Mouse (Mus musculus): Measurements from ENCODE around the gene Kif3a. TPM values are rescaled to one million over a fixed set of nuclear protein-coding genes. Genes with fewer than 3 reads are reported as not detected.

The Kif3a gene
- polyA plus RNA-seq, 1 experiment: 4.5 TPM

- 59% methylated on average over 11 of the region's 11 CpGs for WGBS
- peaks cover 2% of the 10 kb centered on the region; the same call in 1 of the 2 replicates for H3K4me1 ChIP-seq (ENCODE audit: control insufficient read depth, insufficient read depth, low read length)
- H3K27ac ChIP-seq (ENCODE audit: control insufficient read depth, insufficient read depth, low read depth, low read length, poor library complexity): no peak overlapping the region
- TF ChIP-seq CTCF (IDR thresholded peaks at IDR 0.05; ENCODE audit: control insufficient read depth, insufficient read depth, low read length): no peak
- no peak for TF ChIP-seq POLR2A (IDR thresholded peaks at IDR 0.05; ENCODE audit: borderline replicate concordance, control insufficient read depth, low read depth, low read length)
- H3K4me3 ChIP-seq (replicated peaks; ENCODE audit: control insufficient read depth, low read depth, low read length): no peak overlapping the region
These were observed 54.6 kb downstream of the Kif3a start for GRCm38 (mm10) chr11:53621582-53622439.

- H3K27ac ChIP-seq (ENCODE audit: control insufficient read depth, insufficient read depth, low read depth, low read length, poor library complexity): no peak overlapping the region
- TF ChIP-seq CTCF (IDR thresholded peaks at IDR 0.05; ENCODE audit: control insufficient read depth, insufficient read depth, low read length) (no peak), POLR2A (IDR thresholded peaks at IDR 0.05; ENCODE audit: borderline replicate concordance, control insufficient read depth, low read depth, low read length) (no peak)
- H3K4me1 ChIP-seq (ENCODE audit: control insufficient read depth, insufficient read depth, low read length): peaks cover 2% of the 10 kb centered on the region; the same call in 1 of the 2 replicates
- H3K4me3 ChIP-seq (replicated peaks; ENCODE audit: control insufficient read depth, low read depth, low read length): no peak overlapping the region
- WGBS: 18% methylated on average over 6 of the region's 6 CpGs
These were observed 55.2 kb downstream of the Kif3a start for GRCm38 (mm10) chr11:53622440-53622806.

DNA sequence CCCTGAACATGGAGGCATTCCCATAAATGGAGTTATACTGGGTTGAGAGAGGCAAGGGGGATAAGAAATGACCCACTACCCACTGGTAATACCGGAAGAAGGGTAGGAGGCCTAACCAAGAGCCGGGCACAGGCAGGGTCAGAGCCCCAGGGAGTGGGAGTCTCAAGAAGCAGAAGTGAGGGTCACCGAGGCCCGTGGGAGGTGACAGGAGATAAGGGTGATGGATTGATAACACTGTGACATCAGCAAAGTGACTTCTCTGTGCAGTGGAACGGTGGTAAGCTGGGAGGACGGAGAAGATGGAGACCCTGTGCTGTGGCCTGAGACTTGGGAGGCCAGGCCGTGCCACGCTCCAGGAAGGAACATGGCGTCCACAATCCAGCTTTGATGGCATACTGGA is 56.4 kb downstream of the Kif3a start:
- H3K4me3 ChIP-seq (replicated peaks; ENCODE audit: control insufficient read depth, low read depth, low read length): no peak overlapping the region
- H3K4me1 ChIP-seq (ENCODE audit: control insufficient read depth, insufficient read depth, low read length): peaks cover 2% of the 10 kb centered on the region; the same call in 1 of the 2 replicates
- peak overlapping the region; percentile 24; the same call in 1 of the 2 replicates for H3K27ac ChIP-seq (ENCODE audit: control insufficient read depth, insufficient read depth, low read depth, low read length, poor library complexity)
- 76% methylated on average over 9 of the region's 9 CpGs for WGBS
- TF ChIP-seq CTCF (IDR thresholded peaks at IDR 0.05; ENCODE audit: control insufficient read depth, insufficient read depth, low read length) (no peak), POLR2A (IDR thresholded peaks at IDR 0.05; ENCODE audit: borderline replicate concordance, control insufficient read depth, low read depth, low read length) (no peak)

DNA sequence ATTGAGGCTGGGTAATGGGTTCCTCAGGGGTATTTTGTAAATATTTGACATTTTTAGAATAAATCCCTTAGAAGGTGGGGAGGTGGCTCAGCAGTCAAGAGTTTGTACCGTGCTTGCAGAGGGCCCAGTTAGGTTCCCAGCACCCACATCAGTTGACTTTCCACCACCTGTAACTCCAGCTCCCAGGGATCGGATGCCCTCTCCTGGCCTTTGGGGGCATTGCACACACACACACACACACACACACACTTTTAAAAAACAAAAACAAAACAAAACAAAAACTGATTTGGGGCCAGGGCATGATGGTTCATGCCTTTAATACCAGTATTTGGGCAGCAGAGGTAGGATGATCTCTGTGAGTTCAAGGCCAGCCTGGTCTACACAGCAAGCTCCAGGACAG is 56.9 kb downstream of the Kif3a start:
- no peak for TF ChIP-seq CTCF (IDR thresholded peaks at IDR 0.05; ENCODE audit: control insufficient read depth, insufficient read depth, low read length)
- TF ChIP-seq POLR2A (IDR thresholded peaks at IDR 0.05; ENCODE audit: borderline replicate concordance, control insufficient read depth, low read depth, low read length): no peak
- Histone ChIP-seq H3K27ac (ENCODE audit: control insufficient read depth, insufficient read depth, low read depth, low read length, poor library complexity) (no peak overlapping the region), H3K4me3 (replicated peaks; ENCODE audit: control insufficient read depth, low read depth, low read length) (no peak overlapping the region), H3K4me1 (ENCODE audit: control insufficient read depth, insufficient read depth, low read length) (peaks cover 2% of the 10 kb centered on the region; the same call in 1 of the 2 replicates)
- 90% methylated on average over 2 of the region's 2 CpGs for WGBS

GRCm38 (mm10) chr11:53626802-53627373 is 59.7 kb downstream of the Kif3a start:
- WGBS: 71% methylated on average over 17 of the region's 17 CpGs
- no peak for TF ChIP-seq CTCF (IDR thresholded peaks at IDR 0.05; ENCODE audit: control insufficient read depth, insufficient read depth, low read length)
- TF ChIP-seq POLR2A (IDR thresholded peaks at IDR 0.05; ENCODE audit: borderline replicate concordance, control insufficient read depth, low read depth, low read length): no peak
- no peak overlapping the region for H3K27ac ChIP-seq (ENCODE audit: control insufficient read depth, insufficient read depth, low read depth, low read length, poor library complexity)

DNA sequence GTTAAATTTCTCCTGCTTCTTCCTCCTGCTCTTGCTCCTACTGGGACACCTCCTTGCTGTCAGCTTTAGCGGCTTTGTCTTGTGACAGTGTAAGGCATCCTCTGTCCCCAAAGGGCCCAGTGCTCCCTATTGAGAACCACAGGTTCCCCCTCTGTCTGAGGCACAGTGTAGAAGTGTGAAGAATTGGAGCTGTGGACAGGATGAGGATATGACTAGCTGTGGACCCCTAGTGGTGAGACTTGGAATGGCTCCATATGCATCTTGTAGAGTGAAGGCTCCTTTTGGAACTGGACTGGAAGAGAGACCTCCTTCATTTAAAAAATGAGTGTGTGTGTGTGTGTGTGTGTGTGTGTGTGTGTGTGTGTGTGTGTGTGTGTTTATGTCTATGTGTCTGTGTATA is 60.7 kb downstream of the Kif3a start:
- WGBS: 19% methylated on average over 1 of the region's 1 CpGs
- H3K4me1 ChIP-seq (ENCODE audit: control insufficient read depth, insufficient read depth, low read length): no peaks in the 10 kb centered on the region
- H3K27ac ChIP-seq (ENCODE audit: control insufficient read depth, insufficient read depth, low read depth, low read length, poor library complexity): no peak overlapping the region
- H3K4me3 ChIP-seq (replicated peaks; ENCODE audit: control insufficient read depth, low read depth, low read length): no peak overlapping the region
- TF ChIP-seq CTCF (IDR thresholded peaks at IDR 0.05; ENCODE audit: control insufficient read depth, insufficient read depth, low read length): peak; percentile 68
- TF ChIP-seq POLR2A (IDR thresholded peaks at IDR 0.05; ENCODE audit: borderline replicate concordance, control insufficient read depth, low read depth, low read length): no peak

More at GRCm38 (mm10) chr11:53626802-53627373, 59.7 kb downstream of the Kif3a start:
- Histone ChIP-seq H3K4me3 (replicated peaks; ENCODE audit: control insufficient read depth, low read depth, low read length) (no peak overlapping the region), H3K4me1 (ENCODE audit: control insufficient read depth, insufficient read depth, low read length) (peaks cover 2% of the 10 kb centered on the region; the same call in 1 of the 2 replicates)

GRCm38 (mm10) chr11:53632122-53632733 is 65.0 kb downstream of the Kif3a start:
- Histone ChIP-seq H3K4me3 (replicated peaks; ENCODE audit: control insufficient read depth, low read depth, low read length) (no peak overlapping the region), H3K27ac (ENCODE audit: control insufficient read depth, insufficient read depth, low read depth, low read length, poor library complexity) (no peak overlapping the region), H3K4me1 (ENCODE audit: control insufficient read depth, insufficient read depth, low read length) (no peaks in the 10 kb centered on the region; the same call in none of the 2 replicates)
- no peak for TF ChIP-seq POLR2A (IDR thresholded peaks at IDR 0.05; ENCODE audit: borderline replicate concordance, control insufficient read depth, low read depth, low read length)
- no peak for TF ChIP-seq CTCF (IDR thresholded peaks at IDR 0.05; ENCODE audit: control insufficient read depth, insufficient read depth, low read length)
- WGBS: 81% methylated on average over 14 of the region's 14 CpGs

- 66% methylated on average over 7 of the region's 7 CpGs for WGBS
- no peak for TF ChIP-seq POLR2A (IDR thresholded peaks at IDR 0.05; ENCODE audit: borderline replicate concordance, control insufficient read depth, low read depth, low read length)
- no peak for TF ChIP-seq CTCF (IDR thresholded peaks at IDR 0.05; ENCODE audit: control insufficient read depth, insufficient read depth, low read length)
- no peak overlapping the region for H3K27ac ChIP-seq (ENCODE audit: control insufficient read depth, insufficient read depth, low read depth, low read length, poor library complexity)
- no peaks in the 10 kb centered on the region; the same call in none of the 2 replicates for H3K4me1 ChIP-seq (ENCODE audit: control insufficient read depth, insufficient read depth, low read length)
- no peak overlapping the region for H3K4me3 ChIP-seq (replicated peaks; ENCODE audit: control insufficient read depth, low read depth, low read length)
These were observed 66.5 kb downstream of the Kif3a start for GRCm38 (mm10) chr11:53633644-53634043.

All from bone marrow, adult 2 months (tissue).